Mouse (Mus musculus): ENCODE measurements around the gene Nptn.

Gene Nptn

DNA sequence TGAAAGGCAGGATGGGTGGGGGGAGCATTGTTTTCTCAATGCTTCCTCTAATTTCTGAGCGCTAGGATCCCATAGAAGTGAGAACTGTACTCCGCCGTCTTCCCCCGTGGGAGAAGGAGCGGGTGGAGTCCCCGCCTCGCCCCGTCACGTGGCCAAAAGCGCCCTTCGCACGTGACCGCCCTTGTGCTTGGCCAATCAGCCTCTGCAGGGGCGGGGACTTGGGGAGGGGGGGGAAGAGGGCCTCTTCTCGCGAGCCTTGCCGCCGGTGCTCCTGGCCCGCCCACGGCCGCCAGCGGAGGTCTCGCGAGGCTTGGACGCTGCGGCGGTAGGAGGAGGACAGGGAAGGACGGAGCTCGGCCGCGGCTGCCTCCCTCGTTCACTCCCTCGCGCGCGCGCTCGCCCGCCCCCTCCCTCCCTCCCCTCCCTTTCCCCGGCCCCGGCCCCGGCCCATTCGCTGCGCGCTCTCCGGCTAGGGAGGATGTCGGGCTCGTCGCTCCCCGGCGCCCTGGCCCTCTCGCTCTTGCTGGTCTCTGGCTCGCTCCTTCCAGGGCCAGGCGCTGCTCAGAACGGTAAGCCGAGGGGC, at the start of gene Nptn:
Gene Nptn (plus strand): TSS at position 283 of the 583 bp plus-strand sequence.
- DNase-seq (ENCODE audit: low read depth in 1 of 2, low spot score in 2 of 2), result peak; percentile 92 to 95

DNA sequence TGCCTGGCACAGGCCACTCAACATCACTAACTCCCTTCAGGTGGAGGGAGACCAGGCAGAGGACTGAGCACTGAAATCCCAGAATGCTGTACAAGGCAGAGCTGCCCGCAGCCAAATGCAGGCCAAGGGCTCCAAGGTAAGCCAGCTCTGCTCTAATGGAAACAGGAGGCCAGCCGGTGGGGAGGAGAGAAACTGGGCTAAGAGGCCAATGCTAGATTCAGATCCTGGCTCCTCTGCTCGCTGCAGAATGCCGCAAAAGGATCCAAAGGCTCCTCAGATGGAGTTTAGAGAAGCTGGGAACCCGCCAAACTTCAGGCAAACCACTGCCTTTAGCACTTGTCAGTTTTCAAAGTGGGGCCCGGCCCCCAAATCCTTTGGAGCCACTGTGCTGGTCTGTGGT, 48.7 kb upstream of the Nptn start:
- no peak for DNase-seq (ENCODE audit: low read depth in 1 of 2, low spot score in 2 of 2)

DNA sequence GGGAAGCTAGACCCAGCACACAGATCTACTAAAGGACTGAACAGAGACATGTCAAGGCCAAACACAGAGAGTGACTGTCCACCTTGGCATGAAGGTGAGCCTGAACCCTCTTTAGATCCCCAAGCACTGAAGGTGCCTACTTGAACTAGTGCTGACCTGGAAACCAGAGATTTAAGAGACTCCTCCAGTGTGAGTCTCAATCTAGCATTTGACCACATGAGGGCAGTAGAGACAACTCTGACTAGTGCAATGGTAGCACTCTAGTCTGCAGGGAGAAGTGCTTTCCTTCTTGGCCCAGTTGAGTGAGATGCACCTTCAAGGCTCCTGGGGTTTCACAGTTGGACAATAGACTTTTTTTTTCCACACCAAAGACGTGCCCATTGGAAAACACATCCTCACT, 47.3 kb upstream of the Nptn start:
- no peak for DNase-seq (ENCODE audit: low read depth in 1 of 2, low spot score in 2 of 2)

DNA sequence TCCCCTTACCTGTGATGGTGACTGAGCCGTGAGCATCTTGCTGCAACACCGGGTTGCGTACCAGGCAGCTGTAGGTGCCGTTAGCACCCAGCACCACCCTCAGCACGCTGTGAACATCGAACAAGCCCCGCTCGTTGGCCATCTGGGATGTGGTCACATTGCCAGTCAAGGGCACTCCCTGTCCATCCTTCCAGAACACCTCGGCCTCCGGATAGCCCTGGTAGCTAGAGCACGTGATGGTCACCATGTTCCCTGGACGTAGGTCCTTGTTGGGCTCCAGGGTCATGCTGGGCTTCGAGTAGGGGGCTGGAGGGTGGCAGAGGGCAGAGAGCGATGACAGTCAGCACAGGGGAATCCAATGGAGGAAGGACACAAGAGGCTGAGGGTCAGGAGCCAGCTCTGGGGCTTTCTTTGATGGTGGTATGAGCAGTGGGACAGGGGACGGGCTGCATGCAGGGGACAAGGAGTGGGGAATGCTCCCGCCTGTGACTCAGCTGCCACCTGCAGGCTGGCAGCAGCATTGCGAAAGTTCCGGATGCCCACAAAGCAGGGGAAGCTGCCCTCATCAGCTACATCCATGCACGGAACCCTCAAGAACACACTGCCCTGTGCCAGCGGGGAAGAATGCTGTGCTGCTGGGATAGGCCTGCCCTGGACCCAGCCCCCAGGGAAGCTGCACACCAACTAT, 46.4 kb upstream of the Nptn start:
- DNase-seq (ENCODE audit: low read depth in 1 of 2, low spot score in 2 of 2), result no peak

DNA sequence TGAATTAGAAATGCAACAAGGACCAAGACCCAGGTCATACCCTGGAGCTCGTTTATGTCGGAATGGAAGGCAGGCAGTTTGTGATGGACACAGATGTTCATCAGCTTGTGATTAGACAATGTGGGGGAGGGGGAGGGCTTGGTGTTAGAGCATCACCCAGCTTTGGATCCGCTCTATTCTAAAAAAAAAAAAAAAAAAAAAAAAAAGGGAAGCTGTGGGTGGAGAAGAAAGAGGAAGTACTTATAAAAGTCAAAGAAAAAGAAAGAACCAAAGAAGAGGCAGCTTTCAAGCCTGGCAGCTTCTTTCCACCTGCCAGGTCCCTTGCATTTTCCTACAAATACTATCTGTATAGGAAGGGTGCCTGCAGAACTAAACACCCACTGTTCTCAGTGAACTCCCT, 44.3 kb upstream of the Nptn start:
- DNase-seq (ENCODE audit: low read depth in 1 of 2, low spot score in 2 of 2), result no peak

DNA sequence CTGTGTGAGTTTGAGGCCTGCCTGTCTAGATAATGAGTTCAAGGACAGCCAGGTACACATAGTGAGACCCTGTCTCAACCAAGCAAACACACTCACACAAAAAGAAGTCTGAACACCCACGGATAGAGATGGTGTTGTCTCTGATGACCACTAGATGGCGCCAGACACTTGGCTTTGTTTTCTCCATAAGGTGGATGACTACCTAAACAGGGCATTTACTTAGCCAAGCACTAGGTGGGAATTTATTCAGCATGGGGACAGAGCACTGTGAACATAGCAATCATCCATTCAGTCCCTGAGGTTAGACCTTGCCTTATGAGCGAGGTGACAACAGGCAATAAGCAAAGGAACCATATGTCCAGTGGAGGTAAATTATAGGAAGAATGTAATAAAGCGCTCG, 42.2 kb upstream of the Nptn start:
- DNase-seq (ENCODE audit: low read depth in 1 of 2, low spot score in 2 of 2), result no peak

DNA sequence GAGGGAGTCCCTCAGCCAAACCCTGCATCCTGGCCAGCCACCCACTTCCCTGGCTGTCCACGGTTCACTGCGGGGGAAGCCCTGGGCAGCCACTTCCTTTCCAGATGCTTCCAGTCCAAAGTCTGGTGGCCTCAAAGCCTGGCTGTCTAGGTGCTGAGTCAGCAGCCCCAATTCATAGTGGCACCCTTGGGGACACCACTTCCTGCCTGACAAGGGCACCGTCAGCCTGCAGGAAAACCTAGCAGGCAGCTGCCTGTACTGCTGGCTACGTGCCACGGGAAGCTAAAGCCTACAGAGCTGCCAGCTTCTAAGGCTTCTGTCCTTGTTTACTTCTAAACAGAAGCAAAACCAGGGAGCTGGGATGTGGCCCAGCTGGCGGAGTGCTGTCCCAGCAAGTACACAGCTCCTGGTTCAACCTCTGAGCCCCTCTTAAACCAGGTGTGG, 40.1 kb upstream of the Nptn start:
- peak in 1 of 2 experiments; percentile 40 for DNase-seq (ENCODE audit: low read depth in 1 of 2, low spot score in 2 of 2)

DNA sequence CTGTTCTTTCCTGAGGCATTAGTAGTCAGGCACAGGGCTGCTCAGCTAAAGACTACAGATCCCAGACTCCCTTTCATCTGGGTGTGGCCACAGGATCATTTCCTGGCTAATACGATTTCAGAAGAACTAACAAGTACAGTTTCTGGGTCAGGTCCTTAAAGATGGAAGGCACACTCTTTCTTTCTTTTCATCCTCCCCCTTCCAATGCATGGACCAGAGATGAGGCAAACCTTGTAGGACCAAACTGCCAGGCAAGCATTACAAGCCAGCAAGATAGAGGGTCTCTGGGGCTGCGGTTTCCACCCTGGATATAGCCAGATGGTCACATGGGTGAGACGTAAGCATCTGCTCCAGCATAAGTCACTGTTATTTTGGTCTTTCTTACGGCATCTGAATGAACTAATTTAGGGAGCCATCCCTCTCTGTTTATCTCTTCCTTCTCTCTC, 37.1 kb upstream of the Nptn start:
- DNase-seq (ENCODE audit: low read depth in 1 of 2, low spot score in 2 of 2), result no peak

DNA sequence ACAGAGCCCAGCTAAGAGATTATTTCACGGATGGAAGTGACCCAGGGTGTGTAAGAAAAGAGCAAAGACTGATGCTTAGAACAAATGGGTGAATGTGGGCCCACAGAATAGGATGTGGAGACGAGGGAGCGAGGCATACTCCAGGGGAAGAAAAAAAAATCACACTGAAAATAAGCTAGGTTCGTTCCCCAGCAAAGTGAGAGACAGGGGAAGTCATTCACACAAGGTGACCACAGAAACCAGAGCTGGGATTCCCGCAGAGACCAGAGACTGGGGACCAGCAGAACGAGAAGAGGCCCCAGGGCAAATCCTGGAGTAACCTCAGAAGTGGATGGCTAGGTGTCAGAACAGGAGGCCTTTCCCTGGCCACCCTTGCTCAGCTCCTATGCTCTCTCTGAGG, 36.6 kb upstream of the Nptn start:
- no peak for DNase-seq (ENCODE audit: low read depth in 1 of 2, low spot score in 2 of 2)

DNA sequence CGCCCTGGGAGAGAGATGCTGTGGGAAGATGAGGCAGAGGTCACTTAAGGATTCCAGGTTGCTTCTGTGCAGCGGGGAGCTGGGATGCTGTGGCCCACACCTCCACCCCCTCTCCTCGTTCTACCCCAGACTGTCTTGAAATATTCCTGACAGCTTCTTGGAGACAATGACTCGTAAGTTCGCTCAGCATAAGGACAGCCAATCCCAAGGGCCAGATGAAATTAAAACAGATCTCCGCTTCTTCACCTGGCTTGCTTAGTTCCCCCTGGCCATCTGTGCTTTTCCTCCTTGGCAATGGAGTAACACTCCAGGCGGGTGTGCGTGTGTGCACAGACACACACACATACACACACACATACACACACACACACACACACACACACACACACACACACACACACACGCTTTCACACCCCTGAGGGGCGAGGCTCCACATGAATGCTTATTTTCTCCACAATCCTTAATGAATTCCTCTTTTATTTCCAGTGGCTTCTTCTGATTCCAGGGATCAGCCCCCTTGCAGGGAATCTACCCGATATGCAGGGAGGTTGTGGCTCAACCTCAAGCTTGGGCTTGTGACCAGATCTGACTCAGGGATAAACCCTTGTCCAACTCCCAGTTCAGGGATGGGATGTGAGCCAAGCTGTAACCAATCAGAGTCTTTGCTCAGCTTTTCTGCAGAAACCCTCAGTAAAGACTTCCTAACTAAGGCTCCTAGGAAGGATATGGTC, 35.2 kb upstream of the Nptn start:
- DNase-seq (ENCODE audit: low read depth in 1 of 2, low spot score in 2 of 2), result no peak

DNA sequence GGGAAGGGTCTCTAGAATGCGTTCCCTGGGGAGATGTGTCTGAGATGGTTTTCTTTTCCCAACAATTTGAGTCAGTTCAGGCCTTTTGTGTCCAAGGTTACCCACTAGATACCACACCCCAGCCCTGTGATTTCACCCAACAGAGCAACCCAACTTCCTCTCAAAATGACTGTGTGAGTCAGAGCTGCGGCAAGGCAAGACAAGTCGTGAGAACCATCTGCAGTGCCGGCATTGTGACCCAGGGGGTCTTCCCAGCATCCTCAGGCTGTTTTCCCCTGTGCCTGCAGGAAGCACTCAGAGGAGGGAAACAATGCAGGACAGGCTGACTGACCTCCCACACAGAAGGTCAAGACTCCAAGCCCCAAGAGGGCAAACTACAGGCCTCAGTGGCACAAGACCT, 33.1 kb upstream of the Nptn start:
- peak in 1 of 2 experiments; percentile 43 for DNase-seq (ENCODE audit: low read depth in 1 of 2, low spot score in 2 of 2)

DNA sequence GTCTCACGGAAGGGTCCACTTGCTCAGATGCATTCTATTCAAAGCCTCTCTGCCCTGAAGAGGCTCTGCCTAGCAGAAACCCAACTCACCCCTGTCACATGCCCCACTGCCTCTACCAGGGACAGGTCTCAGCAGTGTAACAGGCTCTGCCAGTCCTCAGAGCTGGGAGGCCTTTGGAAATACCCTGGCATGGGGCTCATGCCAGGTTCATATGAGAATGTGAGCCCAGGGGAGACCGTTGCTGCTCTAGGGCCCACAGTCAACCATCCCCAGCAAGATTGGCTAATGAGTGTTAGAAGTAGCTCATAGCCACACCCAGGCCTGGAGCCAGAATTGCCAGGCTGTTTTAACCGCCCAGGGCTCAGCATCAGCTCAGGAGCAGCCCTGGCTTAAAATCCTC, 32.3 kb upstream of the Nptn start:
- no peak for DNase-seq (ENCODE audit: low read depth in 1 of 2, low spot score in 2 of 2)

DNA sequence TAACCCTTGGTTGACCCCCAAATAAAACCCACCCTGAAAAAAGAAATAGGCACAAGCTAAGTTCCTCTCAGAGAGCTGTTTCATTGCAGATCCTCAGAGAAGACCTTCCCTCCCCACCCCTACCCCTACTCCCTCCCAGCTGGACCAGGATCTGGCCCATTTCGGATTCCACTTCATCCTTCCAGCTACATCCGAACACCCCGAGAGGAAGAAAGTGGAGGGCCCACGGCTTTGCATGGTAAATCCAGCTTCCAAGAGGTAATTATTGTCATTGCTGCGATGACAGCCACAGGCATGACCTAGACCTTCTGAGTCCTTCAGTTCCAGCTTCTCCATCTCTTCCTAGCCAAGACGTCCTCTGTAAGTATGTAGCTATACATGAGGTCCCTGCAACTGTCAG, 31.1 kb upstream of the Nptn start:
- DNase-seq (ENCODE audit: low read depth in 1 of 2, low spot score in 2 of 2), result no peak

DNA sequence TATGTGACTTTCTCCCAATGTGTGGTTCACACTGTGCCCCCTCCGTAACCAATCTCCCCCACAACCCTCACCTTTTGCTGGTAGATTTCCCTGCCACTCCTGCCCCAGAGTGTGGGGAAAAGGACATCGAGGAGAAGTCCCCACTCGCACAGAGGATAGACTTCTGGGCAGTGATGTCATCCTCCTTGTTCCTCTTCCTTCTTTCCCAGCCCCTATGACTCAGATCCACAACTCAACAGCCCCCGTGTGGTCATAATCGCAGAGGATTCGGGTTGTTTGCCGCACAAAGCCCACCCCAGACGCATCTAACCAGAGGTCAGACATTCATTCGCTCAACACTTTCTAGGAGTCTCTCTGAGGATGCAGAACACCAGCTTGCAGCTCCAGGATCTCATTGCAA, 30.0 kb upstream of the Nptn start:
- DNase-seq (ENCODE audit: low read depth in 1 of 2, low spot score in 2 of 2), result no peak

DNA sequence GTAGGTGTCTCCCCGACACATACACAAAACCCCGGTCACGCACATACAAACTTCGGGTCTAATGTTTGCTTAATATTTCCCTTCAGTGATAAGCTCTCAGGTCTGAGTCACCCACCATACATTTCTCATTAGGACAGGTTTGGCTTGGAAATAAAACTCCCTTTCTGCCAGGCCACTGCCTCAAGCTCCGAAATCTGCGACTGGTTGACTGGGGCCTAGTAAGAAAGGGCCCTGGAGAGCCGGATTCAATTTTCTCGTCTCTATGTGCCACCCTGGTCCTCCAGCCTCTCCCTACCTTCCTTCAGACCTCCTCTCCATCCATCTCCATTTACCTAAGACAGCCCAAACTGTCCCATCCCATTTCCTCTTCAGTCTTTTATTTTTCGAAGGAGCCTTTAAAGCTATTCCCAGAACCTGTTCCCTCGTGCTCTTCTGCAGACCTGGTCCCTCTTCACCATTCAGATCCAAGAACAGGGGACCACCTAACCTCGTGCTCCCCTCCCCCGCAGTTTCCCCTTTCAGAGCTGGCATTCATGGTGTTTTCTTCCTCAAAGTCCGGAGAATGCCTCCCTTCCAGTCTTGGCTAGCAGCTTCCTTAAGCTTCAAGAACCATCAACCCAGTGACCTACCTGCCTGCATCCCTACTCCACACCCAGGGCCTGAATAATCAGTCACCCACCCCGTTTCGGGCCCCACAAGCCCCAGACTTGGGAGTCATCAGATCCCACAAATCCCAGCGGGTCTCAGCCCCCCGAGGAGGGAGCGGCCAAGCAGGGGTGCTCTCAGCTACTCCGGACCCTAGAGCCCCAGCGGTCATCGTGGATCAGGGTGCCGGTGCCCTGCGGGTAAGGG, 27.8 kb upstream of the Nptn start:
- DNase-seq (ENCODE audit: low read depth in 1 of 2, low spot score in 2 of 2), result no peak

DNA sequence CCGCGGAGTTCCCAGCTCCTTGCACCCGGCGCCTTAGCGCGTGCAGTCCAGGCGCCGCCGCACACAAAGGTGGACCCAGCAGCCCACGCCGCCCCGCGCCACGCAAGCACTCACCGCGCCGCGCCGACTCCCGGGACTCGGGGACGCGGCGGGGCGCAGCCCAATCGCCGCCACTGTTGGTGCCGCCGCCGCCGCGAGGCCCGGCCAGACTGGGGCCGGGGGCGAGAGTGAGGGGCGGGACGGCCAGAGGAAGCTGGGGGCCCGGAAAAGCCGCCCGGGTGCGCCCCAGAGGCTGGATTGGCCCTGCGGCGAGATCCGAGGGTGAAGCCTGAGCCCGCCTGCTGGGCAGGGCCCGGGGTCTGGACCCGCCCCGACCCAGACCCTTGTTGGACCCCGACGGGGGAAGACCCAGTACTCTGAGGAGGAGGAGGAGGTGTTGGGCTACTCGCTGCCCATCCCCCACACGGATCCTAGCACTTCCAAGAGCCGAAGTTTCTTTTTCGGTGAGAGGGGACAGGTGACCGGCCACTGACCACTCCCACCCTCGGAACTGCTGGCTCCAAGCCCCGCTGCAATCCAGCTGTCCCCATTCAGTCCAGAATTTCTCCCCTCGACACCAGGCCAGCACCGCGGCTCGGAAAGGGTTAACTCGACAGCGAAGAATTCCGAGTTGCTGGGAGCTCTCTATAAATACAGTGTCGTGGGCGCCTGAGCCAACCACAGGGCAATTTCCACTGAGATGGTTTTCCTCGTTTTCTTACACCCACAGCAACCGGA, 26.9 kb upstream of the Nptn start, which contains the start of gene Cd276:
Gene Cd276 (minus strand): TSS at position 530 of the 777 bp plus-strand sequence.
- DNase-seq (ENCODE audit: low read depth in 1 of 2, low spot score in 2 of 2), result no peak

DNA sequence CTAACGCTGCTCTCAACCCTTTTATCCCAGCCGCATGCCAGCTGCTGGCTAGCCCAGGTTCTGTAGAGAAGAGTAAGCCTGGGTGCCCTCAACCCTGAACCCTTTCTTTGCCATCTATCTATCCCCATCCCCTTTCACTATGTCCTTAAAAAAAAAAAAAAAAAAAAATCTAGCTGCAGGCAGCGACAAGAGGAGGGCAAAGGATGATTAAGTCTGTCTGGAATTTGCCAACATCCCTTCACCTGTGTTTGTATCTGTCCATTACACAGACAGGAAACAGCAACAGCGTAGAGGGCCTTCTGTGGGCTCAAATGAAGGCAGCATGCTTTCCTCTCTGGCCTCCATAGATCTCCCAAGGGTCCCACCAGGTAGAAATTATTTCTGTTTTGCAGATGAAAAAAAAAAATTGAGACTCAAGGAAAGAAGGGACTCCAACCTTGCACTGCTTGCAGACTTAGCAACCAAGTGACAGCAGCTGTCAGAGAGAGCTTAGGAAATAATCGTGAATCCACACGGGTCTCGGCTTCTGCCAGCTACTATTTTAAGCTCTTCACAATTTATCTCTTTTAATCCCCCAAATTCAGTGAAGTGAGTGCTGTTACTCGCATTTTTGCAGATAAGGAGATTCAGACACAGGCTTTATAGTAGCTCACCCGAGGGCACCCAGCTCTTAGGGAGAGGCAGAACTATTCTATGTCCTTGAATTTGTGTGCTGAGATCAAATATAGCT, 26.2 kb upstream of the Nptn start:
- no peak for DNase-seq (ENCODE audit: low read depth in 1 of 2, low spot score in 2 of 2)

DNA sequence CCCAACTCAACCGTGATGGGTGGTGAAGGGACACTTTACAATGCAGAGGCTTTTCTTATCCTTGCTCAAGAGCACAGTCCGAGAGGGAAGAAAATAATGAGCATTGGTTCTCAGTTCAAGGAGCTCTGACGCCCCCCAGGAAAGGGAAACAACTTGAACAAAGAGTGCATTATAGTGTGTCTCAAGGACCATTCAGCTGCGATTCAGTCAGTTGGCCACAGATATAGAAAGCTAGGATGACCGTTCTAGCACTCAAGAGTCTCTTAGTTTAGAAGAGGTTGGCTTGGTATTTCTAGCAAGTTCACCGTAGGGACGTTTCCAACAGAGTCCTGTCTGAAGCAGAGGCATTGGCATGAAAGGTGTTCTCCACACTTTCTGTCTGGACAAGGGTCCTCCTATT, 25.4 kb upstream of the Nptn start:
- DNase-seq (ENCODE audit: low read depth in 1 of 2, low spot score in 2 of 2), result no peak

DNA sequence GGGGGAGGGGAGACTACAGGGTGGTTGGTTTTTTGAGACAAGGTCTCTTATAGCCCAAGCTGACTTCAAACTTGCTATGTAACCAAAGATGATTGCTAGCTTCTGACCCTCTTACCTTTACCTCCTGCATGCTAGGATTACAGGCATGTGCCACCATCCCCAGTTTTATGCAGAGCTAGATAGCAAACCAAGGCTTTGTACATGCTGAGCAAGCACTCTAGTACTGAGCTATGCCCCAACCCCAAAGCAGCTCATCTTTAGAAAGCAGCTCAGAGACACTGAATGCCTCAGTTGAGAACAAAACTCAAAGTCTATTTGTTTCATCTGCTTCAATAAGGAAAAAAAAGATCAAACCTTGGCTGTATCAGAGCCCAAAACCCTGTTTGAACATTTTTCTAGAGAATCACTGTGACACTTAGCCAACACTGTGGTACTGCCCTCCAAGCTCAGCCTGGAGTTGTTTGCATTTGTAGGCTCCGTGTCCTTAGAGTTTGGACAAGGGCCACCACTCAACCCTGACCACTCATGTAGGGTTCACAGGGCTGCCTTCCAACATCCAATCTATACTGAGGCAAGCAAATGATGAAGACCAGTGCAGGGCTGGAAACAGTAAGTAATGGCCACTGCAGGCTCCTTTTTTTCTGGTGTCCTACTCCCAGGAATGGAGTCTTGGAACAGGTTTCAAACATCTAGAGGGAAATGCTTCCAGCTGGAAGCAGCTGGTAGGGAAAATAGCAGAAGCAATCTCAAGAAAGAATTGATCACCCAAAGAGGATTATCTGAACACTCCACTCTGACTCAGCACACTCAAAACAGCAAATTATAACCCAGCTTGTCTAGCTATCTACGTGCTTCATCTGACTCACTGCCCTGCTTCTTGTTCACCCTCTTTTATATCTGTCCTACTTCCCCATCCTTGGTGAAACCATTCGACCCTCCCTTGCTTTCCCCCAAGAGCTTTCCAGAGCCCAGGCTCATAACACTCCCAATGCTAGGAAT, 24.3 kb upstream of the Nptn start:
- DNase-seq (ENCODE audit: low read depth in 1 of 2, low spot score in 2 of 2), result no peak

All from monocyte, adult 2 months (primary cell).